Mouse (Mus musculus): Measurements from ENCODE around the gene Fbxo28.
A peak's percentile ranks its signal among the peaks of the same experiment; 100 is the strongest.

Fbxo28 gene

GRCm38 (mm10) chr1:182340821-182341781 is at the start of gene Fbxo28:
Fbxo28 (minus strand) TSS chr1:182341629.
- DNase-seq, result peak; percentile 81 to 85

DNA sequence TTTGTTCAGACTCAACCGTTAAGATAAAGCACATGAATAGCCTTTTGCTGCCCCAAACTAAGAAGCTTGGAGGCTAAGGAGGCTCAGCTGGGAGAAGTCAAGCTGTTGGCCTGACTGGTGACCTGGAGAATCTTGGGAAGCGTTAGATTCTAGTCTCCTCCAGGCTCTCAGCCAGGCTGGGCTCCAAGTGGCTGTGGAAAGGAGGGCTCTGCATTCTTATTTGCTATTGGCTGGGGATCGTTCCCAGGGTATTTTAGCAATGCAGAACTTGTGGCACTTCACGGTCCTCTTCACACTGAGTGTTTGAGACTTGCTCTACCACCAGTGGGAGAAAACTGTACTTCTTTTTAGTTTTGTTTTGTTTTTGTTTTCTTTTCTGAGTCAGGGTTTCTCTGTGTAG is 47.3 kb upstream of the Fbxo28 start:
- DNase-seq, result peak in 1 of 2 experiments; percentile 17

DNA sequence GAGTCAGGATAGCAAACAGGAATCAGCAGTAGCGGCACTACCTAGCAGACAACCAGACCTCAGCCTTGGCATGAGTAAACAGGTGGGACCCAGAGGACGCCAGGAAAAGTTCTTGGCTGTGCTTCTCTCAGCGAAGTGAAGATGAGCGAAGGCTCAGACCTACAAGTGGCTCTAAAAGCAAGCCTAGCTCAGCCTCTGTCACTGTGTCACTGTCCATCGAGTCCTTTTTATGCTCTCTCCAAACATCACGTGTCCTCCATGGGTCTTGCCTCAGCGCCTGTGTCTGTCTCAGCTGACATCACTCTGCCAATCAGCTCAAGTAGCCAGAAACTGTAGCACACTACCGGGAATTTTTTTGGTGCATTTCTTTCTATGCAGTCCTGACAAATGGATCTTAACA is 45.0 kb upstream of the Fbxo28 start:
- no peak for DNase-seq

DNA sequence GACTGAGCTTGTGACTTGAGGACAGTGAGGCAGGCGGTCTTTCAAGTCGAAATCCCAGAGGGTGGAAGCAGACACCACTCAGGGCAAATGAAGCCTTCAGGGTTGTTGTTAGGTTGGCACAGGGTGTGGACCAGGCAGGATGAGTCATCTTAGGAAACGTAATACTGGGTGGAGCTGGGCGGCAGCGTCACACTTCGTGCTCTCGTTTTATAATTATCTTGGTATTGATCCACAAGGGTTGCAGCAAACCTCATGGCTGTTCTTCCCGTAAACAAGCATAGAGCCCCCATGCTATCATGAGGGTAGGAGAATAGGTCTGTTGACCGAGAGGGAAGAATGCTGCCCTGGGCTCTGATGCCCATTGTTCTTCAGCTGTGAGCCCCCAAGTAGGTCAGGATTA is 41.7 kb upstream of the Fbxo28 start:
- DNase-seq, result no peak

- no peak for DNase-seq
Observed at GRCm38 (mm10) chr1:182381327-182381726, 39.9 kb upstream of the Fbxo28 start.

DNA sequence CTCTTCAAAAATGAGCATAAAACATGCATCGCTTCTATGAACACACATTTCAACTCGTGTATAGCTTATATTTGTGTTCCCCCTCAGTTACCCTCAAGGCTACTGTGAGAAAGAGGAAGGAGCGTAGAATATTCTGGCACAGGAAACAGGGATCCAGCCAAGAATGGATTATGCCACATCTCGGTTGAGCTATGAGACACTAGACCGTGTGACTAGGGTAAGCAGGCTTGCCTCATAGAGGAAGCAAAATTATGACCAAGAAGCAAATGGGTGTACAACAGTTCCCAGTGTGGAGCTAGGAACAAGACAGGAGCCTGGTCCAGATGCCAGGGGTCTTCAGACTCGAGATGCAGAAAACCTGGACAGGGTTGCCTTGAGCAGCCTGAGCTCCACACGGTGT is 39.3 kb upstream of the Fbxo28 start:
- DNase-seq, result no peak

DNA sequence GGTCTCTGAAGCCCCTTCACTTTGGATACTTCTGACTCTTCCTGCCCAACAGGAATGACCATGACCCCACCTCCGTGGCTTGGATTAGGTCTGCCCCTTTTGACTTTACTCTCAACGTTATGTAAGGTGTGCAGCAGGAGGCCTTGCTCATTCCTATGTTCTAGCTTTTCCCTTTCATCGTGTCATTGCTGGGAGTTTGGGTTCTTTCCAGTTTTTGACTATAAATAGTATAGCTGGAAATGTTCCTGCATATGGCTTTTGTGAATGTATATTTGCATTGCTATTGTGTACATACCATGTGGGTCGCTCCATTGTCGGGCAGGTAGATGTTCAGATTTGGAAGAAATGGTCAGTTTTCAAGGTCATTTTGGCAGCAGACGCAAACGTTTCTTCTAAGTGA is 37.4 kb upstream of the Fbxo28 start:
- no peak for DNase-seq

DNA sequence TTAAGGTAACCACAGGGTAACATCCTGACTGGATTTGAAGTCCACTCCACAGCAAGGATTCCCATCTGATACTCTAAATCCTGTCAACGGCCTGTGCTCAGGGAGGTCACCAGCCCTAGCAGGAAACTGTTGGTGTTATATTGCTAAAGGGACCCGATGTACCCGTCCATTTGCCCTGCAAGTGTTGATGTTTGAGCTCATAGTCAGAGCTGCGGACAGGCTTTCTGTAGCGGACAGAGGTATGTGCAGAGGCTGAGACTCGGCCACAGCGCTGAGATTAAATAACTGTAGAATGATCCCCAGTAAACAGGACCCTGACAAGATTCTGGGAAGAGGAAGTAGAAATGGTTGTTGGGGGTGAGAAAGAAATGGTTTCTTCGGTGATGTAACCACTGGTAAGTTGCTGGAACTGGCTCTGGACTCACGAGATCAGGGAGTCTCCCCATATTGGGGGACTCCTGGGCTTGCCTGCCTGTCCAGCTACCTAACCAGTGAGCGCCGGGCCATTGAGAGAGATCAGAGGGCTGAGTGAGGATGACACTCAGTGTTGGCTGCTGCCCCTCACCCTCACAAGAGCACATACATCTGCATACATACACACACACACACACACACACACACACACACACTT is 36.9 kb upstream of the Fbxo28 start:
- no peak for DNase-seq

DNA sequence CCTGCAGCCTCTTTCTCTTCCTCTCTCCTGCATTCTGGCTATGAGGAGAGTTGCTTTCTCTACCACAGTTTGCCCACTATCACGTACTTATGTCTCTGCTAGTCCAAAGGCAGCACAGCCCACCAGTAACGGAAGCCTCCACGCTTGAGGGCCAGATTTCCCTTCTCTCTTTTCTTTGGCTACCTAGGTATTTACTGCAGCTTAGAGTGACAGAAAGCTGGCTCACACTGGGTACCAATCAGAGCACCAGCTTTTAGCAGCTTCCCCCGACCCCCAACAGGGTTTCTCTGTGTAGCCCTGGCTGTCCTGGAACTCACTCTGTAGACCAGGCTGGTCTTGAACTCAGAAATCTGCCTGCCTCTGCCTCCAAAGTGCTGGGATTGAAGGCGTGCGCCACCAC is 36.1 kb upstream of the Fbxo28 start:
- DNase-seq, result no peak

DNA sequence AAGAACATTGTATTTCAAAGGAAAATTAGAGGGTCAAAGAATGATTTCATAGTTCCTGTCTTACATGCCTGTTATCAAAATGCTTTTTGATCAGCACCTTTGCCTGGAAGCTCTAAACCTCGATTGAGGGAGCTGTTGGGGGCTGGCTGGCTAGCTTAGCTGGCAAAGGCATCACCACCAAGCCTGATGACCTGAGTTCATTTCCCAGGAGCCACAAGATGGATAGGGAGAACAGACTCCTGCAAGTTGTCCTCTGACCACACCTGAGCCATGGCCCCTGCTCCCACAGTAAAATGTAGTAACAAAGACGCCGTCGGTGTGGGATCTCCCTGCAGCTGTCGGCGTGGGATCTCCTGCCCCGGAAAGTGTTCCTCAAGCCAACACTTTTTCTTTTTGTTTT is 35.4 kb upstream of the Fbxo28 start:
- no peak for DNase-seq

DNA sequence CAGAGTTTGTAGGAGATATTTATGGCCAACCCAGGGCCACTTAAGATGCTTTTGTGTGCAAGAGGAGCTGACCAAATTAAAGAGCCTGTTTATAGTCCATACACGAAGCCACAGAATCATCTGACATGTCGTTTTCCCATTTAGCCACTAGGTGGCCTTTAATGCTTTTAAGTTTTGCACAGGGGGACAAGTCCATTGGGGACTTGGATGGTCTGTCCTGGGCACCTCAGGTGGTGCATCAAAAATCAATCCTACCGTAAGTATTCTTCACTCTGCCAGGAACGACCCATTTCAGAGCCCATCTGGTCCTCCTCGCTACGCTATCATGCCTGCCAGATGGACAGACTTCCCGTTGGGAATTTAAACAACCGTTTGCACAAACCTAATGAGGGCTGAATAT is 34.8 kb upstream of the Fbxo28 start:
- peak; percentile 21 to 23 for DNase-seq

DNA sequence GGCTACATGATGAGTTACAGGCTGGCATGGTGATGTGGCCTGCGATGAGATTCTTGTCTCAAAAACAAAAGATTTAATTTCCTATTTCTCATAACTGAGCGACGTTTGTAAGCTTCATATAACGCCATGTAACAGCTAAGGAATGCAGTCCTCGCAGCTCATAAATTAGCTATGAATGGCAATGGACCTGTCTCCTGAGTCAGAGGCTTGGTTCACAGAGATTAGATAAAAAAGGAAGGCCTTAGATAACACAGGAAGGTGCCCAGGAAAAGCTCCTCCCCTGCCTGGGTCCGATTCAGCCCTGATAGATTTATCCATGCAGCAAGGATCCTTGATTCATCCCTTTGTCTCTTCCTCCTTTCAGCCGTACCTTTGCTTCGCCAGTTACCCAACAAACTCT is 30.5 kb upstream of the Fbxo28 start:
- no peak for DNase-seq

- DNase-seq, result no peak
Observed at GRCm38 (mm10) chr1:182369435-182369834, 28.0 kb upstream of the Fbxo28 start.

DNA sequence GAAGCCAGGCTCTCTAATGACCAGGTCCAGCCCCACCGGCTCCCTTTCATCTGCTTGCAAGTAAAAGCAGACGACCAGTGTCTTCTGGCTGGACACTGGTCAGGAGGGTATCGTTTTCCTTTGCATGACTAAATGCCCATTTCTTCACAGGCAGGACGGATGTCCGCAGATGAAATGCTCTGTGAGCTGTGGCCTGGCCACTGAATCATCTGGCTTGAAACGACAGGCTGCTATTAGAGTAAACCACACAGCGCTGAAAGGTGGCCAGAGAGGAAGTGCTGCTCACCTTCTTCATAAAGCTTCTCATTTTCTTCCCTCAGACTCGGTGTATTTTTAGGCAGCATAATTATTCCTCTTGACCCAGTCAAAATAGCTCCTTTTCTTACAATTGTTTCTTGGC is 27.4 kb upstream of the Fbxo28 start:
- DNase-seq, result no peak

GRCm38 (mm10) chr1:182368309-182368708 is 26.9 kb upstream of the Fbxo28 start:
- DNase-seq, result no peak

GRCm38 (mm10) chr1:182363683-182364404 is 22.4 kb upstream of the Fbxo28 start:
- no peak for DNase-seq

GRCm38 (mm10) chr1:182362703-182363102 is 21.3 kb upstream of the Fbxo28 start:
- no peak for DNase-seq

DNA sequence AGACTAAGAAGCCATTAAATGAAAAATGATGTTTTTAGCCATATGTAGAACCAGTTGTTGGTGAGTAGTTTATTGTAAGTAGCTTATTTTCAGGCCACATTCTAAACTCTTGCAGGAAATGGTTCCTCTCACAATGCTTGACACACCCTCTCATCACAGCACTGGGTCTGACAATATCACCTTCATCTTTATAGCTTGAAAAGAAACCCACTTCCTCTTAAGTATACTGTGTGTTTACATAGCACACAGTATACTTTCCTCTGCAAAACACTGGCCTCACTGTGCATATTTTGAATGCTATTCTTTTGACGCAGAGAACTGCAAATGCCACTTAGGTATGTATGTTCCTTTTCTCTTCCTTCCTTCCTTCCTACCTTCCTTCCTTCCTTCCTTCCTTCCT is 16.7 kb upstream of the Fbxo28 start:
- no peak for DNase-seq

- no peak for DNase-seq
Observed at GRCm38 (mm10) chr1:182354504-182355147, 13.2 kb upstream of the Fbxo28 start.

DNA sequence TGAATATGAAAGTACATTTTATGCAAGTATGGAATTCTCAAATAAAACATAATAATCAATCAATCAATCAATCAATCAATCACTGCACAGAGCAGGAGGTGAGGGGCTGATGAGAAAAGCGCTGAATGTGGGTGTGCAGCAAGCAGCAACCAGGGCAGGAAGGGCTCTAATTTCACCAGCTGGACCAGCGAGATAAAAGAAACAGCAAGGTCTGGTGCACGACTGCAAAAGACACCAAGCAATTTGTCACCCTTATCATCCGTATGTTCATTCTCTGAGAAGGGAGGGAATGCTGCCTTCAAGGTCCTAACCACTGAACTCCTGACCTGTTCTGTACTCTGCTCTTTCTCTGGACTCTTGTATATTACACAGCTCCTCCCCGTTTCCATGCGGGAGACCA is 8.1 kb upstream of the Fbxo28 start:
- no peak for DNase-seq

- no peak for DNase-seq
Observed at GRCm38 (mm10) chr1:182346491-182346890, 5.1 kb upstream of the Fbxo28 start.

DNA sequence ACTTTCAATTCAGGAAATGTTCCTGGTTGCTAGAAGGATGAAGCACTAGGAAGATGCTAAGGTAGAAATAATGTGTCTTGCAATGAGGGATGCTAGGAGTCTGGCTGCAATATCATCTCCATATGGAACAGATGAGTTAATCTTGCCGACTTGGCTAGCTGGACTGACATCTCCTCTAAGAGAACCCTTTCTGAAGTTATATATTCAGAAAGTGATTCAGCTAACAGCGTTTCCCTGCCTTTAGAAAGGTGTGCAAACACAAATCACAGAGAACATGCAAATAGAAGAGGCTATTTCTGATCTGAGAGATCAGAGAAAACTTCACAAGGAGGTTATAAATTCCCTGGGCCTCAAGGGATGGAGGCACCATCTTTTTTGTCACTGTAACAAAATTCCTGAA is 4.4 kb upstream of the Fbxo28 start:
- no peak for DNase-seq

DNA sequence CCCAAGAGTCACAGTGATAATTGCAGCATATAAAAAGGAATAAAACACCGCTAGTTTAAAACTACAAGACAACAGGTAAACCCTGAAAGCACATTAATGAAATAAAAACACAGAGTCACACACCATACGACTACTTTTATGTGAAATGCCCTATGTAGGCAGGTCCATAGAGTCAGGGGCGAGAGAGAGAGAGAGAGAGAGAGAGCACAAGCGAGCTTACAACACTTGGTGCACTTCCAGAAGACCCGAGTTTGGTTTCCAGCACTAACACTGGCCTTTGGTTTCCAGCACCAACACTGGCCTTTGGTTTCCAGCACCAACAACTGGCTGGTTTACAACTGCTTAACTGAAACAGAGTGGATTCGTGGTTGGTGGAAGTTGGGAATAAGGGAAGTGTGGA is 564 bp upstream of the Fbxo28 start:
- DNase-seq, result no peak

Measured in kidney, adult 8-10 months (tissue).